Mouse (Mus musculus) urinary bladder, postnatal 36 days (tissue): ENCODE measurements around the gene Mep1a.
"Not testable (repeated sequence)": the region's sequence is repeated elsewhere in the genome, so short reads cannot be mapped to it uniquely, and the experiment has no call there.

Experiments used
- DNase-seq, 2 experiments: peaks; one replicate each; pipeline ENCODE4 v3.0.0; 2022; ENCODE audit warnings: low spot score in 2 of 2, mixed read lengths in 1 of 2

The Mep1a gene

DNA sequence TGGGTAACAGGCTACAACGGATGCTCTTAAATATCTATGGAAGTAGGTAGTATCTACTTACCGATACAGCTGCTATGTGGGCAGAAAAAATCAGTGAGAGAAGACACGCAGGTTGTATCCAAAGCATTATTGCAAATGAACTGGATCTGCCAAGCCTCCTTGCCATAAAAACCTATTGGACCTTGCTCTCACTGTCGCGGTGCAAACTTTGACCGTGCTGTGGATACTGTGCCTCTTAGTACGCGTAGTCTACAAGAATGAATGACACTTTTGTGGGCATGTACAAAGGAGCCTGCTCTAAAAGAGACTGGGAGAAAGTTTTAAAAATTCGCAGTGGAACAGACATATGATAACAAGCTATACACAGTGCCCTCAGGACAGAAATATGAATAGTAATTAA is at the start of gene Mep1a:
Gene Mep1a, minus strand, starts transcription at position 221 of the 400 bp plus-strand sequence.
- no peak for DNase-seq

DNA sequence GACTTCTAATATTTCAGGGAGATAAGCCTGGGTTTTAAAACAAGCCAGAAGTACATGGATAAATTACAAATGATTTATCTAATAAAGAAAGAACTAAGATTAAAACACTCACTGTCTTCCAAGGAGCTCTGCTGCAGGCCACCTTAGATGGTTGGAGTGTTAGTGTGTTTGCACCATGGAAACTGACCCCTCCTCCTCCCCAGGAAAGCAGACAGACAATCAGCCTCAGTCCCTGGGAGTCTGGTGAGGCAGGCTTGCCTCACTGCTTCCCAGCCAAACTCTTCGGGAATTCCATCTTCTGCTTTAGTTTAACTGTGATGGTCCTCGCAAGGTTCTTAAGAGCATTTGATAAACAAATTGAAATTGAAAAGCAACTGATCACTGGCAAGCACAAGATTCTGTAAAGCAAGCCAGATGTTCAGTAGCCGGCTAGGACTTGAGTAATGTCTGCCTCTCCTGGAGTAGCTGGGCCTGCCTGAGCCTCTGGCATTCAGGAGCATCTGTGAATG is 48.6 kb upstream of the Mep1a start:
- DNase-seq, result no peak

DNA sequence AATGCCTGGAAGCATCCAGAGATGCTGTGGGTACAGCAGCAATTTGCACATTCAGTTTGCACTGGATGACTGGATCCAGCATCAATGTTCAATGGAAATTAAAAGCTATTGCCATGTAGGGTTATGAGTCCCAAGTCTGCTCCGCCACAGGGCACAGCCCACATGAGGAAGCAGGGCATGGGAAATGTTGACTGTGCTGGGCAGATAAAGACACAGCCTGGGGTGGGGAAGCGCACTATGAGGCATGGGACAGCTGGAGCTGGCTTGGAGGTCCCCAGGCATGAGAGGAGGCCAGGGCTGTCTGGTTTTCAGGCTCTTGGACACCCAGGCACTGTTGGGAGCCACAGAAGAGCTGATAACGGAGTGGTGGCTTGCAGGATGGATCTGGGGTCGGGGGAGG is 41.4 kb upstream of the Mep1a start:
- no peak for DNase-seq

DNA sequence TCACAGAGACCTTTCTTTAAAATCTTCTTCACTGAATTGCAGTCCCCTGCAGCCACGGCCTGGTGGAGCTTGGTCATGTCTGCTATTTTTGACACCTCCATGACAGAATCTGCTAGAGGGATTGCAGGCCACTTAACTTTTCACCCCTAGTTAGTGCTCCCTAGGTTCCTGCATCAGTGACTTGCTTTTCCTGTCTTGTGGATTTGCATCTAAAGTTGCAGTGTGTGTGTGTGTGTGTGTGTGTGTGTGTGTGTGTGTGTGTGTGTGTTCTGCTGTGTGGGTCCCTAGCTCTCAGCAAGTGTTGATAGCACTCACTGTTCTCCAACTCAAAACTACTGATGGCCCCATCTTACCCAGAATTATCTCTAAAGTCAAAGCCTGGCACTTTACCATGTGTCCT is 40.9 kb upstream of the Mep1a start, which contains the start of gene Ankrd66:
Gene Ankrd66, minus strand, starts transcription at position 101 of the 400 bp plus-strand sequence.
- no peak for DNase-seq

DNA sequence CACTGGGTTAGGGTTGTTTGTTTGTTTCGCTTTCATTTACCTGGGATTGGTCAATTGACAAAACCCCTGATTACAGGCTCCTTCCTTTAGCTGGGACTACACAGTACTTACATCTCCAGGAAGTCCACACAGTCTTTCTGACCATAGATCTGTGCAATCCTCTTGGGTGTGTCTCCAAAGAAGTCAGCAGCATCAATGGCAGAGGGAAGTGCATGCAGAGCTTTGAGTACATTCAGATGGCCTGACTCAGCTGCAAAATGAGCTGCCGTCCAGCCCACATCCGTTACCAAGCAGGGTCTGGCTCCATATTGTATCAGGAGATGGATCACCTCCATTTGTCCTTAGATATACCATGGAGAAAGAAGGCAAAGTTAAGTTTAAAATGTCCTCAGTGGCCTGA is 36.2 kb upstream of the Mep1a start:
- no peak for DNase-seq

DNA sequence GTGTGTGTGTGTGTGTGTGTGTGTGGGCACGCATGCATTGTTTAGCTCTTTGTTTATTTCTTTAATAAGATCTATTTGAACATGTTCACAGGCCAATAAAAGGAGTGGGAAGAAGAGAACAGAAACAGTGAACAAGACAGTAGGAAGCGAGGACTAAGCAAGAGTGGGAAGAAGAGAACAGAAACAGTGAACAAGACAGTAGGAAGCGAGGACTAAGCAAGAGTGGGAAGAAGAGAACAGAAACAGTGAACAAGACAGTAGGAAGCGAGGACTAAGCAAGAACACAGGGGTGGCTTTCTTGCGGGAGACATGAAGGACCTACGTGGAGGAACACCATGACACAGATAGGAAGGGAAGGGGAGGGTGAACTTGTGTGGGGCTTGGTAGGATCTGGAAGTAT is 34.2 kb upstream of the Mep1a start:
- DNase-seq, result not testable (repeated sequence)

DNA sequence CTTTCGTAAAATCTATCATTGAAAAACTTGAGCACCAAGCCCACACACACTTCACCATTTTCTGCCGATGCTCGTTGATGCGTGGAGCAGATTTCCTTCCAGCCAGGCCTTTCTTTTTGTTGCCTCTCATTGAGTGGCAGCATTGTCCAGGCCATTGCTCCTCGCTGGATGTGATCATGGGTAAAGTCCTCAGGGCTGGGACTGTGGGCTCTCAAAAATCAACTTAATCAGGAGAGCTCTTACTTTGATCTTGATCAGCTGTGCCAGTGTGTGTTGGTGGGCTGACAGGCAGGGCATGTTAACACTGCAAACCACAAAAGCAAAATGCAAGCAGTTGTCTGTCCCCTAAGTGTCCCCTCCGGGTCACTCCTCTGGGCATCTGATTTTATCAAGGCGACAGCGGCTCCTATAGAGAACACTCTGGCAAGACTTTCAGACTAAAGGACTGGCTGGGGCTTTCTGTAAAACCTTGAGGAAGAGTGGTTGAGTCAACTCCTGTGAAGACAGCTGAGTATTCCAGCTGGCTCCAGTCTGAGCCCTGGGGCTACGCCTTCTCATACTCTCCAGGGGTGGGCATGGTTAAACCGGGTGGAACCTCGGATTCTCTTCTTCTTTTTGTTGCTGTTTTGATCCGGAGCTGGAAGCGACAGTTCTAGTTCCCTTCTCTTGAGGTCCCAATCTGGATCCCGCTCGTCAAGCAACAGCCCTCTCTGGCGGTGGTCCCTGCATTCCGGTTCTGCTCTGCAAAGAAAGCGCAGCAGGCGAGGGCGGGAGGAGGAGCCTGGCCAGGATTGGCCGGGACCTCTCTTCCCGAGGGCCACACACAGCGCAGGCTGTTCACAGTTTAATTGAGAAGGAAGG is 32.0 kb upstream of the Mep1a start:
- peak; percentile 20 to 38 for DNase-seq

DNA sequence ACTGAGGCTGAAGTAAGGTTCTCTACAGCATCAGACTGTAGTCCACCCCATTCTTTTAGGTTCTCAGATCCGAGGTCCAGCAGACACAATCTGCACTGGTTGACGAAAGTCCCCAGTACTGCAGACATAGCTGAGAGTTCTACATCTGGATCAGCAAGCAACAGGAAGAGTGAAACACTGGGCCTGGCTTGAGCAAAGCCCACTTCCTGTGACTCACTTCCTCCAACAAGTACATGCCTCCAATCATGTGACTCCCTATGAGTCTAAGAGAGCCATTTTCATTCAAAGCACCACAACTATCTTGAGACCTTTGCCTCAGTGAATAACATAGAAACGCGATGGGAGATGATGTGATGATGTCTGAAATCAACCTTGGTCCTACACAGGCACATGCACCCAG is 28.6 kb upstream of the Mep1a start:
- no peak for DNase-seq

DNA sequence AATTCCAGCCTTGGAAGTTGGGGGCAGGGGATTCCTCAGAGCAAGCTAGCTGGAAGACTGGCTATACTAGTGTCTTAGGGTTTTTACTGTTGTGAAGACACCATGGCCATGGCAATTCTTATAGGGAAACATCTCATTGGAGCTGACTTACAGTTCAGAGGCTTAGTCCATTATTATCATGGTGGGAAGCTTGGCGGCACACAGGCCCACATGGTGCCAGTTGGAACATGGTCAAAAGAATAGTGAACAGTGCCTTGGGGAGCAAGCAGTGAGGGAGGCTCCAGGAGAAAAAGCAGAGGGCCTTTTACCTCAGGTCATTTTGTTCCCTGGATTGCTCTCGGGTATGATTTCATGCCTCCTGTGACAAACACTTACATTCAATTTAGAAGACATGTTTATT is 27.9 kb upstream of the Mep1a start:
- no peak for DNase-seq

DNA sequence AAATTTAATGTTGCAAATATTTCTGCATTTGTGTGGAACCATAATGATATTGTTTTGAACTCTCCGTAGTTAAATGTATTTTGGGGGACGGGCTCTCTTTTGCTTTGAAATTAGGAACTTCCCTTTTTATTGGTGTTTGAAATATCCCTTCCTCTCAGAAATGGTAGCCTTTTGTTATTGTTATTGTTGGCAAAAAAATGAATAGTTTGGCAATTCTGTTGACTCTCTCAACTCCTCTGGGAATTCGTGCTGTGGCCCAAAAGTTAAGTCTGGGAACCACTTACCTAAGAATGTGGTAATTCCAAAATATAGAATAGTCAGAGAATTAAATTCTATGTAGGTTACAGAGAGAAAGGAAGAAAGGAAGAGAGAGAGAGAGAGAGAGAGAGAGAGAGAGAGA is 17.6 kb upstream of the Mep1a start:
- no peak for DNase-seq

DNA sequence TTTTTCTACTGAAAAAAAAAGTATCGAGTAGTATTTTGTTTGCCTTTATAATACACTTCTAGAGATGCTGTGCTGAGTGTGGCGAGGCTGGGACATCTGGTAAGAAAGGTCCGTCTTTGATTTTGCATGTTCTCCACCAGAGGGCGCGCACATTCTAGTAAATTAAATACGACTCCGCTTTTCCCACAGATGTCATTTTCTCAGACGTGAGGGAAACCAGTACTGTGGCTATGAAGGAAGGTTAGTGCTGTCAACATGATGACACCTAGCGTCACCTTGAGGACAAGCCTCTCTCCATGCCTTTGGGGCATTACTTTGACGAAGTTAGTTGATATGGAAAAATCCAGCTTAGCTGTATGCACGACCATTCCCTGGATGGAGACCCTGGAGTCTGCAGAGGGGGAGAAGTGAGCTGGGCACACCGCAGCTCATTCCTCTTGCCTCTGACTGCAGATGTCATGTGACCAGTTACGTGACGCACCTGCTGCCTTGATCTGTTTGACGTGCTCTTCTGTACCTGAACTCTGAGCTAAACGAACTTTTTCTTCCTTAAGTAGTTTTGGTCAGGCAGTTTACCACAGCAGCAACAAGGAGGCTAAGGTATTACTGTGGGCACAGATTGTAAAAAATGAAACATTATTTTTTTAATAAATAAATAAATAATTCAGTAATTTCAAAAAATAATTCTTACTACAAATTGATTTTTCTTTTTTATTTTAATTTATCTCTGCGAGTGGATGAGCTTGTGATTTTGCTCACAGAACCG is 16.2 kb upstream of the Mep1a start:
- DNase-seq, result peak; percentile 43 to 59

DNA sequence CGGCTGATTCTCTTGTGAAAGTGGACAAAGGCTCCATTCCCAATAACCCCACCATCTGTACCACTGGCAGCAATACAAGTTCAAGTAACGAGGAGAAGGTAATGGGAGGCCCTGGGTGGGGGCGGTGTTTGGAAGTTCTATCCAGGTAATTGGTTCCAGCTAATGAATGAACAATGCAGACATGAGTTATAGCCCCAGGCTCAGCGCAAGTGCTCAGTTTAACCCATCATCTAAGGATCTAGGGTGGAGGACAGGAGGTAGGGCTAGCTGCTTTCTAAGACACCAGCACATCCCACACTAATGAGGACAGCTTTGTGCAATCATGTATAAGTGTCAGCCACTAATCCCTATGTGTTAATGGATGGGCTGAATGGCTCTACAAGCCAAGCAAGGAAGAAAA is 8.2 kb upstream of the Mep1a start:
- DNase-seq, result no peak

DNA sequence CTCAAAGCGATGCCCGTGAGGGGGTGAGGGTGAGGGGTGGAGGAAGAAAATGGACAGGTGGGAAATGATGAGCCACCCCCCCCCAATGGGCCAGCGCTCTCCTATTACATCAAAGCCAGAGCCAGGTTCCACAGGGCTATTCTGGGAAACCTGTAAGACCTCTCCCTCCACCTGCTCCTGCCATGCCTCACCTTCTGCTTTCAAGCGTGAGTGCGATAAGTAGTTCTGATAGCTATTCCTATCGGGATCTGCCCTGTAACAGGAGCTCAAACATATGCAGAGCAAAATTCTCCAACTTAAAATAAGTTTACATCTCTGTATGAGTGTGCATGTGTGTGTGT is 2.0 kb upstream of the Mep1a start:
- no peak for DNase-seq

DNA sequence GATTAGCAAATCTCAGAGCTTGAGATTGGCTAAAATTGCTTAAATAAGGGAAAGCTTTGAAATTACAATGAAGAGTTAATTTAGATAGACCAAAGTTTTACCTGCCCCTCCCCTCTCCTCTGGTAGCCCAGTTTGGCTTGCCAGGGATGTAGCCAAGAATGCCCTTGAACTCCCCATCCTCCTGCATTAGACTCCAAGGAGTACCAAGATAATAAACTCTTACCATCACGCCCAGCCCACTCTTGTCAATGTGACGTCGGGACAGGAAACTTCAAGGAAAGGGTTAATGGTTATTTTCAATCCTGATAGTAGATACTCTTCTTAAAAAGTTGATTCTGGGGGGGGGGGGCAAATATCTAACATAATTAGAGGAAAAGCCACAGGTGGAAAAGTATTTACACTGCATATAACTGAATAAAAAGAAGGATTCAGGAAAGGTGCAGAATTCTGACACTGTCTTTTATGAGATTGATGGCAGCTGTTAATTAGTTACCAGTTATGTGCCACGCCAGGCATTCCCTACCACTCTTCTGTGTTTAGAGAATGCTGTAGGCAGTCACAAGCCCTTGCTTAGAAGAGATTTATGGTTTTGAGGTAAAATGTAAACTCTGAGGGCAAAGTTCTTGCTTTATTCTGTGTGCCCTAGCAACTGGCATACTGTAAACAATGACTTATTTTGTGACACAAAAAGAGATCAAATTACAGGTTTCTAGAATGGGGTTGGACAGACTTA is 1.4 kb upstream of the Mep1a start:
- no peak for DNase-seq

DNA sequence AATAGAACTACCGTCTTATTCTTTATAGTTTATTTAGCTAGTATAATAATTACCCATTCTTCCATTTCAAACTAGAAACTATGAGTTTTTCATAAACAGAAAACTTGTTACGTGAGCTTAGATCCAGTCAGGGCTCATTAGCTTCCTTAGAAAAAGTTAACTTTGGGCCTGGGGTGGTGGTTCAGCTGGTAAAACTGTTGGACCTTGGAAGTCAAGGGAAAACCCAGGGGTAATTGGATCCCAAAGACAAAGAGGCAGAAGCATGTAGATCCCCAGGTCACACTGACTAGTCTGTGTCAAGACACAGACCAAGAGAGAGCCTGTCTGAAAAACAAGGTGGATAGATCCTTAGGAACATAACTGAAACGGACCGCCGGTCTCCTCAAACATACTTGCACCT is 981 bp downstream of the Mep1a start:
- DNase-seq, result no peak

DNA sequence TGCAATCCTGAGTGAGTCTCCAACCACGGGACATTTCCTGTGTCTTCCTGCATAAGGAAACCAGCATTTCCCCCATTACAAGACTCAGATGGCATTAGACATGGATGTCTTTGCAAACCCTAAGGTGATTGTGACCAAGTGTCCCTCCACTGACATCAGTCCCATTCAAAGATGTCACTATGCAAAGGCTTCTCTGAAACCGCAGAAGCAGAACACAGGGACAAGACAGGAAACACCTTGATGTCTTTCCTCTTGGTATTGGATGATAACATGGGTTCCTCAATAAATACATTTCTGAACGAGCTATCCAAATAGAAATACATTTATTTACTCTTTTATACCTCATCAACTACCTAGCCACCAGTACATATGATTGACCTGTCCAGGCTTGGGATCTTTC is 1.4 kb downstream of the Mep1a start:
- DNase-seq, result no peak

DNA sequence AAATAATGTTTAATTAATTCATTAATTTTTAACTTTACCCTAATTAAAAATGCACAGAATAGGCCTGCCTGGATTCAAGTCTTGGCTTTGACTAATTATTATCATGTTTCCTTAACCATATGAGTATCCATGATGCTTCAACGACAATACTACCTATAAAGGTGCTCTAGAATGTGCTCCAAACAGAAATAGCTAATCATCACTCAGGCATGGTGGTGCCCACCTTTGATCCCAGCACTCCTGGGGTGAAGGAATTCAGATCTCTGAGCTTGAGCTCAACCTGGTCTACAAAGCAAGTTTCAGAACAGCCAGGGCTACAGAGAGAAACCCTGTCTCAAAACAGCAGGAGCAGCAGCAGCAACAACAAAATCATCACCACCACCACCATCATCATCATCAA is 2.1 kb downstream of the Mep1a start:
- no peak for DNase-seq

DNA sequence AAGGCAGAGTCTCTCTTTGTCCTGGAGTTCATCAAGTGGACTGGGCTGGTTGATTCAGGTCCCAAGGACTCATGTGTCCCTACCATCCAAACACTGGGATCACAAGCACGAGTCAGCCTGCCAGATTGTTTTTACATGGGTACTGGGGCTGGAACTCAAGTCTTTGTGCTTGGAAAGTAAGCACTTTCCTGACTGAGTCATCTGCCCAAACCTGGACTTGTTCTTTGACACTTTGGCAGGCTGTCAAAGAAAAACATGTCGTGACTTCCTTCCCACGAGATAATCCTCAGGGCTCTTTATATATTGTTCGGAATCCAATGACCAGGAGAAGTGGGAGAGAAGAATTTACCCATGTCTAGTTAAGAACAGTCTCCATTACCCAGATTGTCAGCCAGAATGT is 5.1 kb downstream of the Mep1a start:
- DNase-seq, result no peak

DNA sequence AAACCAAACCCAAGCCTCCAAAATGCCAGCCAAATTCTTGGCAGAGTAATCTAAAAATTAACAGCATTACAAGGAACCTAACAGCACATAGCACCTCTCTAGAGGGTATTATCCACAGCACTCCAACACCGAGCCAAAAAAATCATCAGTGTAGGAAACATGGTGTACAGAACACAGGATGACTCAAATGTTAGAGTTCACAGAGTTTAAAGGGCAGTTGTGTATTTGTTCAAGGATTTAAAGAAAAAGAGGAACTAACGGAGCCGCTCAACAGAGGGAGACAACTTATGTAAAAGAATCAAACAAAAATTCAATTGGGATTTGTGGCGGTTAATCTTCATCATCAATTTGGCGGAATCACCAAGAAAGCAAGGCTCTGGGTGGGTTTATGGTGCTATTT is 7.1 kb downstream of the Mep1a start:
- DNase-seq, result no peak

DNA sequence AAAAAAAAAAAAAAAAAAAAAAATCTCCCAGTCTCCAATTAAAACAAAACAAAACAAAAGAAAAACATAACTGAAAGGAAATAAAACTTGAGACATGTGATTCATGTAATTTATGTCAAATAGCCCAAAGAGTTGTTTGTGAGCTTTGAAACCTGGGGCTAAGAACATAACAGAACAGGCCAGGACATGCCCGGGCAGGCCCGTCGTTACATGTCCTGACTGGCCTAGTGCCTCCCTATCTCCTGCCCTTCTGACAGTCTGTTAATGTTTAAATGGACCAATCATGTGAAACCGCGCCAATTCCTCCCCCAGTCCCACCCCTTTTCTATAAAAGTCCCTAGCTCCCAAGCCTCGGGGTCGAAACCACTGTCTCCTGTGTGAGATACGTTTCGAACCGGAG is 12.2 kb downstream of the Mep1a start:
- DNase-seq, result not testable (repeated sequence)

DNA sequence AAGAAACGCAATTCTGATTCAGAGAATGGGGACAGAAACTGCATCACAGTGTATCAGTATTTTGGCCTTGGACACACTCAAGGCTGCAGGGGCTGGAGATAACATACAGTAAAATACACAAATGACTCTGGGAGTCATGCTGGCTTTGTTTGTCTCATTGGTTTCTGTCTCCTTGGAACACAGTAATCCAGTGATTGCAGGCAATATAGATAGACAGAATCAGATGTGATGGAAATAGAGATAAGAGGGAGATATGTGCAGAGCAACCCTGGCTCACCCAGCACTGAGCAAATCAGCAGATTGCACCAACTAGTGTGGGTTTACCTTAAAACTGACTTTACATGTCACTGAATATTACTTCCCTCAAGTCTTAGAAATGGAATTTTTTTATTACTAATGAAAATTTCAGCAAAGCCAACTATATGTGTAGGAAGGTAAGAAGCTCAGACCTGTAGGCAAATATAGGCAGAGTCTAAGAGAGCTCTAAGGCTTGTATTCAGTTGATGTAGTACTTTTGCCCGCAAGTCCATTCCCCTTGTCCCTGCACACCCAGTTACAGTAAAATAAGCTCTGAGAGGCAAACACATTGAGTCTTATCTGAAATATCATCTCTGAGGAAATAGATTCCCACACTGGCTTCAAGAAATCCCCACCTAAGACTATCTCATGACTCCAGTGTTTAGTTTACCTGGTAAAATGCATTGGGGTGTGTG is 14.0 kb downstream of the Mep1a start:
- DNase-seq, result no peak

DNA sequence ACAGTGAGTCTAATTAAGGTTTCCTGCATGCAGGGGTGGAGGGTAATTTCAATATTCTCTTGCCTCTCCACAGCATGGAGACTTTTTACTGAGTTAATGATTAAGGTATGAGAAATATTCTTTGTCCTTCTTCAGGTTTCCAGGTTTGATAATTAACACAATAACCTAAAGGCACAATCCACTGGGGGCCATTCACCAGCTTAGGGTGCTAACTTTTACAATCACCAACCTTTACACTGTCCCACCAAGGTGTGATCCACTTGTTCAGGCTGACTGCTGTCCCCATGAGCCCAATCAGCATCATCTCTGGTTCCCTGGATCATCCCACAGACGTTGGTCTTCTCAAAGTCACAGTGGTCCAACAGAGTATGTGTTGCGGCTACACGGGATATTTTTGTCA is 16.6 kb downstream of the Mep1a start:
- no peak for DNase-seq
